Mouse (Mus musculus) C2C12 (cell line): ENCODE results near the gene Pear1. TPM values are rescaled to one million over a fixed set of nuclear protein-coding genes. Genes with fewer than 3 reads are reported as not detected.

ENCODE experiments used
- H3K27me3 ChIP-seq: one replicate; pipeline ENCODE4 v1.6.1; 2011; ENCODE audit not compliant: control insufficient read depth, insufficient read depth, insufficient read length
- H3K36me3 ChIP-seq: one replicate; pipeline ENCODE4 v1.6.1; 2011; ENCODE audit not compliant: control insufficient read depth, insufficient read depth
- H3K4me3 ChIP-seq: one replicate; pipeline ENCODE4 v1.5.1; 2011; ENCODE audit warnings: mild to moderate bottlenecking, control low read depth; ENCODE audit not compliant: poor library complexity, insufficient read depth, severe bottlenecking
- H3K79me2 ChIP-seq: one replicate; pipeline ENCODE4 v1.6.1; 2011; ENCODE audit not compliant: control insufficient read depth, insufficient read depth
- H3K79me3 ChIP-seq: one replicate; pipeline ENCODE4 v1.6.1; 2011; ENCODE audit warnings: low read depth, control low read depth
- H3ac ChIP-seq: one replicate; pipeline ENCODE3; 2011; ENCODE audit warnings: low read depth; ENCODE audit not compliant: control insufficient read depth, insufficient read length
- CEBPB ChIP-seq: IDR thresholded peaks from one replicate; pipeline ENCODE4 v1.6.1; 2011; ENCODE audit warnings: low read depth, mild to moderate bottlenecking, control low read depth, moderate library complexity
- CTCF ChIP-seq: IDR thresholded peaks from one replicate; pipeline ENCODE4 v1.5.1; 2011; ENCODE audit not compliant: control insufficient read depth, insufficient read depth, insufficient read length
- FOSL1 ChIP-seq: IDR thresholded peaks from one replicate; pipeline ENCODE4 v1.8.0; 2011; ENCODE audit warnings: mild to moderate bottlenecking, low read length; ENCODE audit not compliant: poor library complexity, insufficient read depth, severe bottlenecking
- MAX ChIP-seq: IDR thresholded peaks from one replicate; pipeline ENCODE4 v1.6.1; 2011; ENCODE audit warnings: mild to moderate bottlenecking, control low read depth
- MYOD1 ChIP-seq: IDR thresholded peaks from one replicate; pipeline ENCODE4 v1.6.1; 2011; ENCODE audit warnings: low read depth; ENCODE audit not compliant: control insufficient read depth, insufficient read length
- MYOG ChIP-seq: IDR thresholded peaks from one replicate; pipeline ENCODE4 v1.6.1; 2011; ENCODE audit not compliant: control insufficient read depth, insufficient read length; ENCODE audit errors: extremely low read depth
- USF1 ChIP-seq: IDR thresholded peaks from one replicate; pipeline ENCODE4 v1.6.1; 2011; ENCODE audit warnings: low read depth, mild to moderate bottlenecking, control low read depth, moderate library complexity
- polyA plus RNA-seq: library from polyadenylated mRNA; unstranded; fragments of >200 nt; fragmentation: generic; extraction: Trizol; gene quantifications from one replicate; pipeline ENCODE4 v1.2.1, GENCODE M21; 2012; ENCODE audit warnings: missing spikeins

Gene Pear1
- polyA plus RNA-seq, 1 experiment, result 1.7 TPM

GRCm38 (mm10) chr3:87728696-87729095, 95.4 kb downstream of the Pear1 start:
- H3ac ChIP-seq, result no peak overlapping the region
- H3K27me3 ChIP-seq, result no peaks in the 10 kb centered on the region
- no peaks in the 10 kb centered on the region for H3K79me2 ChIP-seq
- H3K36me3 ChIP-seq, result no peaks in the 10 kb centered on the region
- TF ChIP-seq CTCF (no peak), FOSL1 (no peak), MYOG (no peak), CEBPB (no peak)
- H3K4me3 ChIP-seq, result no peak overlapping the region
- no peaks in the 10 kb centered on the region for H3K79me3 ChIP-seq

- peaks cover 5% of the 10 kb centered on the region for H3K36me3 ChIP-seq
- no peaks in the 10 kb centered on the region for H3K79me2 ChIP-seq
- H3K27me3 ChIP-seq, result no peaks in the 10 kb centered on the region
- no peak overlapping the region for H3ac ChIP-seq
- H3K4me3 ChIP-seq, result no peak overlapping the region
- TF ChIP-seq USF1 (no peak), FOSL1 (no peak), MYOG (no peak), CEBPB (no peak)
- no peaks in the 10 kb centered on the region for H3K79me3 ChIP-seq
Measured at GRCm38 (mm10) chr3:87726191-87726590, 97.9 kb downstream of the Pear1 start.

- H3K4me3 ChIP-seq, result no peak overlapping the region
- peaks cover 6% of the 10 kb centered on the region for H3K36me3 ChIP-seq
- no peaks in the 10 kb centered on the region for H3K79me2 ChIP-seq
- no peak overlapping the region for H3ac ChIP-seq
- no peaks in the 10 kb centered on the region for H3K79me3 ChIP-seq
- no peaks in the 10 kb centered on the region for H3K27me3 ChIP-seq
- TF ChIP-seq CEBPB (no peak), MAX (no peak), CTCF (no peak), FOSL1 (no peak), MYOD1 (no peak), MYOG (no peak), USF1 (no peak)
Measured at GRCm38 (mm10) chr3:87725396-87726160, 98.5 kb downstream of the Pear1 start.

- Histone ChIP-seq H3K79me3 (no peaks in the 10 kb centered on the region), H3K4me3 (no peak overlapping the region), H3K27me3 (no peaks in the 10 kb centered on the region), H3K36me3 (peaks cover 10% of the 10 kb centered on the region), H3K79me2 (no peaks in the 10 kb centered on the region), H3ac (no peak overlapping the region)
- TF ChIP-seq MYOG, result no peak
- TF ChIP-seq FOSL1, result no peak
- no peak for TF ChIP-seq CTCF
- TF ChIP-seq MAX, result no peak
- TF ChIP-seq CEBPB, result no peak
- TF ChIP-seq USF1, result no peak
- no peak for TF ChIP-seq MYOD1
Measured at GRCm38 (mm10) chr3:87724556-87724955, 99.5 kb downstream of the Pear1 start.

GRCm38 (mm10) chr3:87718525-87718924, 105.6 kb downstream of the Pear1 start:
- Histone ChIP-seq H3K36me3 (peaks cover 22% of the 10 kb centered on the region), H3K79me3 (no peaks in the 10 kb centered on the region), H3ac (no peak overlapping the region), H3K79me2 (no peaks in the 10 kb centered on the region), H3K4me3 (no peak overlapping the region), H3K27me3 (no peaks in the 10 kb centered on the region)
- TF ChIP-seq MYOG, result no peak
- TF ChIP-seq MAX, result no peak
- TF ChIP-seq FOSL1, result no peak
- TF ChIP-seq USF1, result no peak
- no peak for TF ChIP-seq CTCF
- TF ChIP-seq MYOD1, result no peak
- TF ChIP-seq CEBPB, result no peak

Other genes with a start within 250 kb of the Pear1 start
- gene Arhgef11, start 206.7 kb downstream of the Pear1 start, polyA plus RNA-seq, result 5.5 TPM
- gene Lrrc71, start 75.7 kb downstream of the Pear1 start, polyA plus RNA-seq, result 0.08 TPM
- gene Ntrk1, start 29.1 kb downstream of the Pear1 start, polyA plus RNA-seq, result not detected
- gene Insrr, start 27.4 kb downstream of the Pear1 start, polyA plus RNA-seq, result not detected
- 0.01 TPM for gene Sh2d2a, start 22.4 kb upstream of the Pear1 start, polyA plus RNA-seq
- 44.3 TPM for gene Prcc, start 61.3 kb upstream of the Pear1 start, polyA plus RNA-seq
- 279 TPM for gene Hdgf, start 82.0 kb upstream of the Pear1 start, polyA plus RNA-seq
- gene Mrpl24, start 95.2 kb upstream of the Pear1 start, polyA plus RNA-seq, result 69.7 TPM
- 25.0 TPM for gene Isg20l2, start 106.0 kb upstream of the Pear1 start, polyA plus RNA-seq
- gene Rrnad1, start 106.4 kb upstream of the Pear1 start, polyA plus RNA-seq, result 7.1 TPM
- gene Crabp2, start 124.4 kb upstream of the Pear1 start, polyA plus RNA-seq, result 14.4 TPM
- 158 TPM for gene Nes, start 146.8 kb upstream of the Pear1 start, polyA plus RNA-seq
- 0.15 TPM for gene Bcan, start 175.9 kb upstream of the Pear1 start, polyA plus RNA-seq
- gene Hapln2, start 203.3 kb upstream of the Pear1 start, polyA plus RNA-seq, result not detected
- 26.4 TPM for gene Gpatch4, start 218.8 kb upstream of the Pear1 start, polyA plus RNA-seq
- gene Naxe, start 234.2 kb upstream of the Pear1 start, polyA plus RNA-seq, result 93.6 TPM